Mouse (Mus musculus): ENCODE measurements around the gene Zfp750.

Gene Zfp750

DNA sequence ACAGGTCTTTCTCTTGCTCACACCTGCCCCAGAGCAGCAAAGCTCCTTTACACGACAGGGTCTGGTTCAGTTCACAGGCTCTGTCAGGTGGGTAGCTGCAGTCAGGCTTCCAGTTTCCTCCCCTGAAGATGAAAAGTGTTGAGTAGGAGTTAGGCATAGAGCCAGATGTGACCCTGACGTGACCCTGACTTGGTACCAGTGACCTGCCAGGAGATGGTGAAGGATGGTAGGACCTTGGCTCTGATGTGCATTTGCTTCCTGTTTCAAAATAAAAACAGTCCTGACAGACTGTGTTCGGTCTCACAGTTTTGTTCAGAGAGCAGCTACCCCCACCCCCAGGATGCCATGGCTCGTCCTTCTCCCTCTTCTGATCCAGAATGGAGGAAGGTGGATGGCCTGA, 23.3 kb upstream of the Zfp750 start:
- no peak for DNase-seq (ENCODE audit: low spot score)

DNA sequence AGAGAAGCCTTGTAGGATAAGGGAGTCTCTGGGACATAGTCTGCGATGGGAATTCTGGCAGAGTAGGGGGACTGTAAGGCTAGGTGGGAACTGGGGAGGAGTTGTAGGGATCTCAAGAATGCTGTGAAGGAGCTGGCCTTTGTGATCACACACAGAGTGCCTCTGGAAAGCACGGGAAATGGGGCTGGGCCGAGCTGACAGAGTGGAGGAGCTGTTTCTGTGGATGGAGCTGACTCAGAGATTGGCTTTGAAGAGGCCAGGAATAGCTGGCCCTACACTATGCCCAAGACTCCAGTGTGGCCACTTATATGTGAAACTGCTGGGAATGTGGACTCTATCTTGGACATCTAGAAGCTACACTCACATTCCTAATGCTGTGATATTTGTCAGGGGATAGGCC, 17.4 kb upstream of the Zfp750 start:
- DNase-seq (ENCODE audit: low spot score), result no peak

- no peak for DNase-seq (ENCODE audit: low spot score)
These were observed 10.6 kb upstream of the Zfp750 start for GRCm38 (mm10) chr11:121529747-121530146.

- DNase-seq (ENCODE audit: low spot score), result no peak
These were observed 5.1 kb upstream of the Zfp750 start for GRCm38 (mm10) chr11:121524191-121524590.

GRCm38 (mm10) chr11:121522156-121522762, 3.1 kb upstream of the Zfp750 start:
- no peak for DNase-seq (ENCODE audit: low spot score)

DNA sequence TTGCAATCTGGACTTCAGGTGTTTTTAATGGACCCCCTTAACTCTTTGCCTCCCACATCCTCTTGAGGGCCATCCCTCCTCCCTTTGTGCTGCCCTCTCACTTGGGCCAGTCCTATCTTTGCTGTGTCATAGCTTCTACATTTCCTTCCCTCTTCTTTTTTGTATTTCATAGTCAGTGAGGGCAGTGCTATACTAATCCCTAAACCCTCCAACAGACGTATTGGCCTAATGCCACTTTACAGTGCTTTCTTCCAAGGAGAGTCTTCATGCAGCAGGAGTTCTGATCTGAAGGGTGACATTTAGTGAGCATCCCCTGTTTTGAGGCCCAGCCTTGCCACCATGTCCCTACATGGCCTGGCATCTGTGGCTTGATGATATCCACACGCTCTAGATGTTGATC, 1.6 kb upstream of the Zfp750 start:
- DNase-seq (ENCODE audit: low spot score), result no peak

GRCm38 (mm10) chr11:121519703-121520102, 570 bp upstream of the Zfp750 start:
- no peak for DNase-seq (ENCODE audit: low spot score)

DNA sequence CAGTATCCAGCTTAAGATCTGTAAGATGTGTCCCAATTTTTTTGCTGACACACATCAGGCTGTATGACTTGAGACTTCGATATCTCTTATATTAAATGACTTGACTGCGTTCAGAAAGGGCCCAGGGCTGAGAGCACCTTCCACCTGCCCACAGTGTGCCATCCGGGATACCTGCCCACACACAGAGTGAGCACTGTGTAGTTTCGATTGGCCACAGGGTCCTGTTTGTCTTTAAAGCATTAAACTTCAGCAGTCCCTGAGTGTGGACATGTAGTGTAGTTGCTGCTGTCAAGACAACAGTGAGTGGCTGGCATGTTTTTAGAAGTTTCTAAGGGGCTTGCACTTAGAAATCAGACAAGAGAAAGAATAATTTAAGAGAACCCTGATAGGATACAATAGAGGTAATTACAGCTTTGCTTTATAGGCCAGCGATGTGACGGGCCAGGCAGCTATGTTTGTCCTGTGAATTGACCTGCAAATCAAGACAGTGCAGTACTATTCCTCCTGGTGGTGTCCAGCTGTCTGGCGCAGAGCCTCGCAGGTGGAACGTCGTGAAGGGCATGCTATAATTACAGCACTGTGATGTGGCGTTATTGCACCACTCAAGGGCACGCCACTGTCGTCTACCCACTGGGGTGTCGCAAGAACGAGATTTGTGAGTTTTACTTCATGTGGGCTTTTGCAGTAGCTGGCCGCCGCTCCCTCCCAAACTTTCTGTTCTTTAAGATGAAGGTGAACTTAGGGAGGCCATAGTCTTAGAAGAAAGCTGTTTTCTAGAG, 1.3 kb downstream of the Zfp750 start:
- no peak for DNase-seq (ENCODE audit: low spot score)

- no peak for DNase-seq (ENCODE audit: low spot score)
These were observed 2.2 kb downstream of the Zfp750 start for GRCm38 (mm10) chr11:121516906-121517305.

DNA sequence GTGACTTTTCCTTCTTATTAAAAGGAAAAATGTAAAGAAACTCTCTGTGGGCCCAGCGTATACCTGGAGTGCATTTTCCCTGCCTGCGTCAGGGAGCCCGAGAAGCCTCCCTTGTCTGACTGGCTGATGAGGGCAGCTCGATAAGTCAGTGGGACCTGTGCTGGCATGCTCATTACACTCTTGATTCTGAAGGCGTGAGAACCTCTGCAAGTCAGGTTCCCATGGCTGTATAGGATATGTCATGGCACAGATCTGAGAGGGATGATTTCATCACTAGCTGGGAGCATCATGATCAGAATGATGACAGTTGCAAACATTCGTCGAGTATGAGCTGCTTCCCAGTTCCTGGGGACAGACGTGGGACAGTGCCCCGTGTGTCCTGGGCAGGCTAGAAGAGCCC, 3.1 kb downstream of the Zfp750 start:
- DNase-seq (ENCODE audit: low spot score), result no peak

DNA sequence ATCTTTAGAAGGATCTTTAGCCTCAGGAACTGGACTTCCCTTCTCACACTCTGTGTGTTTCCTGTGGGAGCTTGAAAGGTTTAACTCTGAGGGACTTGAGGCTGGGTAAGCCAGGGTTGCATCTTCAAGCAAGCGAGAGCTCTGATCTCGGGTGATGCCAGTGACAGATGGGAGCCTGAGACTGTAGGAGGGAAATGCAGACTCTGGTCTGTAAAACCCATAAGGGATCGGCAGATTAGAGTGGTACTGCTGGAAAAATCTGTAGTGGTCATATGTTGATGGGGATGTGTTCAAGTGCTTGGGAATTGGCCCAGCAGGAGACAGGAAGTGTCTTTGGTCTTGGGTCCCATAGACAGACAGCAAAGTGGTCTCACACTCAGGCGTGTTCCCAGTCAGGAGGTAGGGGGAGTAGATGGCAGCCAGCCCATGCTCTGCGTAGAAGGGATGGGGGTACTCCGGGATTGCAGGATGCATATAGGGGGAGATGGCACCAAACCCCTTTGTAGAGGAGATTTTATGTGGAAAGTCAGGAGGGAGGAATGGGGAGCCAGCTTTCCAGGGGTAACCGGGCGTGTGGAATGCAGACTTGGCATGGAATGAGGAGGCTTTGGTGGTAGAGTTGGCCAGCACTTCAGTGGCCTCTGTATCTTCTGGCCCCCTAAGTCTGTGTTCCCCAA, 6.1 kb downstream of the Zfp750 start:
- no peak for DNase-seq (ENCODE audit: low spot score)

DNA sequence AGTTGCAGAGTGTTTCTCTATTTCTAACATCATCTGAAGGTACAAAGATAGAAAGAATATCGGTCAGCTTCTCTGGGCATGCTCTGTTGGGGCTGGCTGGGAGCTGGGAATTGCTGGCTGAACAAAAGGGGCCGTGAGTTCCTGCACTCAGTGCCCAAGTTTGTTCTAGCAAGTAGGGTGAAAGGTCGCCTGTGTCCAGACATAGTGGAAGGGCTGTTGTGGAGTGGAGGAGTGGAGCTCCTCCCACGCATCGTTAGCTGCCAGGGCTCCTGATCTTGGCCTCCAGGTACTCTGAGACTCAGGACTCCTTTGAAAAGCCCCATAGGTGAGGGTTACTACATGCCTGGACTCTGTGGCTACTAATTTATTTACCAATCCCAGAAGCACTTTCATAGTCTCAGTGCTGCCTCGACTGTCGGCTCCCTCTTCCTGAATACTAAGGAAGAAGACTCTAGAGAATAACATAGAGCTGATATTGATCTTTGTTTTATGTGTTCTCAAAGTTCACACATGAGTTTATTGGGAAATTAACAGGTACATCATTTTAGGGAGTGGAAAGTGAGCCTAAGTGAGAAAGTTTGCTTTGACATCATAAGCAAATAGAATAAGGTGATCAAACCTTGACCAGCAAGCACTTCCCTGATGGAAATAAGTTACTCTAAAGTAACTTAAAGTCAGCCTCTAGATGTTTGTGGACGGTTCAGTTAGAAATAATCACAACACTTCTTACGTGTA, 8.5 kb downstream of the Zfp750 start:
- DNase-seq (ENCODE audit: low spot score), result no peak

DNA sequence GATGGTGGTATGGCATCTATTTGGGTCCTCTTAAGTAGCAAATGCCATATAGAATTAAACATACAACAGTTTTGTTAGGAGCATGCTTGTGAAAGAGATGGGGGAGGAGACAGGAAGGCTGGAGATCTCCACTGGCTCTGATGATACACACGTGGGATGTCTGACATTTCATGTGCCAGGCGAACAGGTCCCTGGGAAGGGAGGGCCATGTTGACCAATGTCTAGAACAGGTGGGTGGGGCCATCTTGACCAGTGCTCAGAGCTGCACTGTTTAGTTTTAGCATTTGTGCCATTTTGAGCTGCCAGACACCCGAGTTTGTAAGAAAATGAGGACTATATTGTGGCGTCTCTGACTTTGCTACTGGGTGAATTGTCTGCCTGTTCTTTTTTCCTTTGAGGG, 10.7 kb downstream of the Zfp750 start:
- DNase-seq (ENCODE audit: low spot score), result no peak

GRCm38 (mm10) chr11:121502000-121502860, 16.9 kb downstream of the Zfp750 start:
- no peak for DNase-seq (ENCODE audit: low spot score)

- DNase-seq (ENCODE audit: low spot score), result no peak
These were observed 17.6 kb downstream of the Zfp750 start for GRCm38 (mm10) chr11:121501525-121501924.

- DNase-seq (ENCODE audit: low spot score), result no peak
These were observed 18.5 kb downstream of the Zfp750 start for GRCm38 (mm10) chr11:121500595-121500994.

GRCm38 (mm10) chr11:121490651-121491050, 28.5 kb downstream of the Zfp750 start:
- DNase-seq (ENCODE audit: low spot score), result no peak

DNA sequence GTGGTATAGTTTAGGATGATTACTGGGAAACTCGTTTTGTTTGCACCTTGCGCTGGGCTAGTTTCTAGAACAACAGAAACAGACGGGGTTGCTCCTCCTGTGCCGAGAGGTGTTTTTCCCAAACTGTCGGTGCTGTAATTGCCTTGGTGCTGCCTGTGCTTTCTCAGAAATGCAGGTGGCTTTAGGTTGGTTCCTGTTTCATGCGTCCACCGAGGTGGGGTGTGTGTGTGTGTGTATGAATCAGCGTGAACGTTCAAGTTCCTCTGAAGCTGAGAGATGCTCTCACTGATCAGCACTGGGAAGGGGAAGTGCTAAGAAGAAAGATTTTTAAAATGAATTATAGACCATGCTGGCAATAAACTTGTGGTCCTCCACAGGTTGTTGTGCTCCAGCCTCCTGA, 33.3 kb downstream of the Zfp750 start:
- no peak for DNase-seq (ENCODE audit: low spot score)

- DNase-seq (ENCODE audit: low spot score), result no peak
These were observed 38.0 kb downstream of the Zfp750 start for GRCm38 (mm10) chr11:121481129-121481528.

DNA sequence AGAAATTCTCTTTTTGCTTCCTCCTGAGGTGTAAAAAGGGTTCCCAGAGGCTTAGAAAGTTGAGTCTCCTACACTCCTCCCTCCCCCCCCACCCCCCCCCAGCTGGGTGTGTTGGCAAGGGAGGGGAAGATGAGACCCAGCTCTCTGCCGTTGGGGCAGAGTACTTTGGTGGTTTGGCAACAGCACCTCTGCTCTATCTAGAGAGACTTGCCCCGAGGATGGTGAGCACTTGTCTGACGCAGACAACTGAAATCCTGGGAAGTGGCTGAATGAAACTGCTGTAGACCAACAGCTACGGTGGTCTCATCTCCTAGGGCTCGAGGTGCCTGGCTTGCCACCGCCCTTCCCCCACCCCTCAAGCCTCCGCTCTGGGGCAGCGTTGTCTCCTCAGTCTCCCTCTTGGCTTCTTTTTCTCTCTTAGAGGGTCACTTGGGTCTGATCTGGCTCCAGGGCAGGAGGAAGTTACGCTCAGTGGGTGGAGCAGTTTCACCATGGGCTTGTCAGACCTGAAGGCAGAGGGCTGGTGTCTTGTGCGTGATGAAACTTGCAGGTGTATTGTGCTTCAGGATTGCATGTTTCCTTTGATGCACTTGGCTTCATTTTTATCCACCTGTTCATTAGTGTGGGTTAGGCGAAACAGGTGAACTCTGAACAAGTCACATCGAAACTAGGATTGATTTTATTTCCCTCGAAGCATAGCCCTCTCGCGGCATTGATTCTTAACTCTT, 39.5 kb downstream of the Zfp750 start:
- DNase-seq (ENCODE audit: low spot score), result no peak
